Mouse (Mus musculus) lung, embryonic 14.5 days (tissue): ENCODE results near the gene Rpl38. TPM values are rescaled to one million over a fixed set of nuclear protein-coding genes. Genes with fewer than 3 reads are reported as not detected.

Experiments used
- ATAC-seq: fragments of 200-750 bp; cut with Nextera tagmentation; 2 replicates; pipeline ENCODE4 v1.8.0; 2017; ENCODE audit warnings: mild to moderate bottlenecking, moderate TSS enrichment, moderate library complexity; ENCODE audit not compliant: insufficient read depth
- DNase-seq: peaks from one replicate; pipeline ENCODE4 v3.0.0-alpha.2; 2015
- H3K27ac ChIP-seq: fragments of 300-500 bp; sonication (generic); 2 replicates; pipeline ENCODE4 v1.5.1; 2014; ENCODE audit warnings: low read depth, mild to moderate bottlenecking, moderate library complexity
- H3K27me3 ChIP-seq: fragments of 300-500 bp; sonication (generic); 2 replicates; pipeline ENCODE4 v1.6.1; 2014; ENCODE audit warnings: low read length, control low read depth; ENCODE audit not compliant: insufficient read depth
- H3K36me3 ChIP-seq: fragments of 300-500 bp; sonication (generic); 2 replicates; pipeline ENCODE4 v1.6.1; 2014; ENCODE audit warnings: control low read depth; ENCODE audit not compliant: insufficient read depth
- H3K4me1 ChIP-seq: fragments of 300-500 bp; sonication (generic); 2 replicates; pipeline ENCODE4 v1.6.1; 2014; ENCODE audit warnings: antibody characterized with exemption, control low read depth; ENCODE audit not compliant: insufficient read depth
- H3K4me2 ChIP-seq: fragments of 300-500 bp; sonication (generic); 2 replicates; pipeline ENCODE4 v1.6.1; 2014; ENCODE audit warnings: mild to moderate bottlenecking
- H3K4me3 ChIP-seq: fragments of 300-500 bp; sonication (generic); 2 replicates; pipeline ENCODE4 v1.5.1; 2014; ENCODE audit warnings: low read depth, low read length
- H3K9ac ChIP-seq: fragments of 300-500 bp; sonication (generic); 2 replicates; pipeline ENCODE4 v1.6.1; 2014
- H3K9me3 ChIP-seq: fragments of 300-500 bp; sonication (generic); 2 replicates; pipeline ENCODE4 v1.6.1; 2016; ENCODE audit warnings: low read depth, low read length, control low read depth
- CTCF ChIP-seq: IDR thresholded peaks from 2 replicates; pipeline ENCODE4 v1.5.1; 2016; ENCODE audit warnings: antibody characterized with exemption, low read depth
- WGBS: fragments of 180-500 bp; shearing (Covaris S2); extraction: QIAGEN DNeasy Blood & Tissue Kit; methylation state at CpG from one replicate; pipeline ENCODE4 v1.1.7; 2014; 5-methylcytosine and 5-hydroxymethylcytosine counted together
- polyA plus RNA-seq: library from polyadenylated mRNA; unstranded; fragments of >200 nt; fragmentation: Nextera tagmentation; extraction: Ambion mirVana; gene quantifications from 2 replicates; pipeline ENCODE4 v1.2.1, GENCODE M21; 2014

Gene Rpl38
- polyA plus RNA-seq, 1 experiment from 2014 or later, result 978 TPM

DNA sequence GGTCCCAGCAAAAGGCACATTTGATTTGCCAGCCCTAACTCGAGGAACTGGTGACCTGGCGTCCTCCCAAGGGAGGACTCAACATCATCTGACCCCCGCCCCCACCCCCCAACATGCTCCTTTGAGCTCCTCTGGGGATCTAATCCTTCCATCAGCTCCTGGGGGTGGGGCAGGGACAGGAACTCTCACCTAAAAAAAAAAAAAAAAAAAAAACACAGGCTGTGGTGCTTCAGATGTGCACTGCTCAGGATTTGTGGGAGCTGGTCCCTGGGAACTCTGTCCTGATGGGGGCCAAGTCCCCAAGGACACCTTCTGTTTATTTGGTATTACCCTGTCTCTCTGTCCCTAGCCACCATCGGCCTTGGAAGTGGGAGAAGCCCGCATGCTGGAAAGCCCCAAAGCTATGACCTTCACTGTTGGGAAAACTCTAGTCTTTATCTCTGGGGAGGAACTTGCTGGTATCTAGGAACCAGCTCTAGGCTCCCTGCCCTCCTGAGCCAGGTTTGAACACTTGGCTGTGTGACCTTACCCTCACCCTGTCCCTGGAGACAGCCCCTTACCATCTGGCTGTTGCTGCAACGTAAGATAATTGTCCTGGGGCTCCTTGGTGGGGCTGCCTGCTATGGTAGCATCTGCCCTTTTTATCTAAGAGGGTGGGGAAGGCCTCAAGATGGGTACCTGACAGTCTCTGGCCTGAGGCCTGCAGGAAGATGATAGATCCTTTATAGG, 23.3 kb downstream of the Rpl38 start:
- H3K4me3 ChIP-seq, result no peak overlapping the region
- H3K4me2 ChIP-seq, result no peak overlapping the region
- WGBS, result 53% methylated on average over 6 of the region's 6 CpGs
- no peaks in the 10 kb centered on the region for H3K9me3 ChIP-seq
- H3K9ac ChIP-seq, result no peak overlapping the region
- ATAC-seq (no peak), DNase-seq (no peak)
- no peaks in the 10 kb centered on the region for H3K4me1 ChIP-seq
- TF ChIP-seq CTCF, result no peak
- H3K27ac ChIP-seq, result no peak overlapping the region
- no peaks in the 10 kb centered on the region for H3K27me3 ChIP-seq
- no peaks in the 10 kb centered on the region for H3K36me3 ChIP-seq

DNA sequence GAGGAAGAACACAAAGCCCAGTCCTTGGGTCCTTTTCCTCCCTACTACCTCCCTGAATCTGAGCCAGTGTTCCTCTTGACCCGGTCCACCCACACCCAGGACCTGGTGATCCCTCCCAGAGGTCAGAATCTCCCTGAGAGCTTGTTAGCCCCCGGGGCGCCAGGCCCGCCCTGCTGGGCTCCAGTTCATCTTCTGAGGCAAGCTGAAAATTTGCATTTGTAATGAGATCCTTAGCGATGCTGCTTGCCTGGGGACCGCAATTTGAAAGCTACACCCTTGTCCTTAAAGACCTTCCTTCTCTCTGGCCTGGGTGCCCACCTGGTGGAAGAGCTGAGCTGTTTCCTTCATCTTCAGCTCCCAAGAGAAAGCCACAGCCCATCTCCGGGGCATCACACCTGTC, 24.3 kb downstream of the Rpl38 start:
- Histone ChIP-seq H3K27me3 (no peaks in the 10 kb centered on the region), H3K27ac (no peak overlapping the region), H3K36me3 (no peaks in the 10 kb centered on the region), H3K4me3 (no peak overlapping the region), H3K4me1 (no peaks in the 10 kb centered on the region), H3K9me3 (no peaks in the 10 kb centered on the region), H3K9ac (no peak overlapping the region), H3K4me2 (no peak overlapping the region)
- WGBS, result 54% methylated on average over 7 of the region's 7 CpGs
- TF ChIP-seq CTCF, result no peak
- DNase-seq (no peak), ATAC-seq (no peak)

DNA sequence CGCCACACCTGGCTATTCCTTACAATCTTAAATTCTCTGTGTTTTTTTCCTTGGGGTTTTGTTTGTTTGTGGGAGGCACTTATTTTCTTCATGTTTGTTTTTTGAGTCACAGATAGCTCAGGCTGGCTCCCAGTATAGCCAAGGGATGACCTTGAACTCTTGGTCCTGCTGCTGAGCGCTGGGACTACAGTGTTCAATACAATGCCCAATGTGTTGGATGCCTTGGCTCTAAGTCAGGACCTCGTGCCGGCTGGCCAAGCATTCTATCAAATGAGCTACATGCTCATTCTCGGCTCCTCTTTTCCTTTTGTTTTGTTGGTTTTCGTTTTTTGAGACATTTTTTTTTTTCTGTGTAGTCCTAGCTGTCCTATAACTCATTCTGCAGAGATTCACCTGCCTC, 25.1 kb downstream of the Rpl38 start:
- DNase-seq (no peak), ATAC-seq (no peak)
- Histone ChIP-seq H3K36me3 (no peaks in the 10 kb centered on the region), H3K4me1 (no peaks in the 10 kb centered on the region), H3K4me2 (no peak overlapping the region), H3K4me3 (no peak overlapping the region), H3K27ac (no peak overlapping the region), H3K9ac (no peak overlapping the region), H3K9me3 (no peaks in the 10 kb centered on the region), H3K27me3 (no peaks in the 10 kb centered on the region)
- 83% methylated on average over 6 of the region's 6 CpGs for WGBS
- TF ChIP-seq CTCF, result no peak

DNA sequence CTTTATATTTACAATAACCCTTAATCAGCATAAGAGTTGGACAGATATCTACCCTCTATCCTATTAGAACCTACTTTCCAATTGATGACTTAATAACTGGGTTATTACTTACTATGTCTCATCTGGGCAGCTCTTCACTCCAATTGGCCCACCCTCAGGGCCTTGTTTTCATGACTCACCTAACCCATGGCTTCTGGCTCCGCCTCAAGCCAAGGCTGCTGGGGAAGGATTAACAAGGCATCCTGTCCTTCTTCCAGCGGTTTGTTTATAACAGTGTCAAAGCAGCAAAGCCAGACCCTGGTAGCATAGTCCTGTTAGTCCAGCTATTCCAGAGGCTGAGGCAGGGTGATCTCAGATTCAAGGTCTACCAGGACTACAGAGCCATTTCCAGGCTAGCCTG, 26.1 kb downstream of the Rpl38 start:
- ATAC-seq, result no peak
- no peak overlapping the region for H3K9ac ChIP-seq
- DNase-seq, result no peak
- no peaks in the 10 kb centered on the region for H3K36me3 ChIP-seq
- no peak overlapping the region for H3K4me3 ChIP-seq
- no peak for TF ChIP-seq CTCF
- WGBS, result 67% methylated on average over 2 of the region's 2 CpGs
- H3K9me3 ChIP-seq, result no peaks in the 10 kb centered on the region
- H3K27me3 ChIP-seq, result no peaks in the 10 kb centered on the region
- H3K4me1 ChIP-seq, result no peaks in the 10 kb centered on the region
- H3K27ac ChIP-seq, result no peak overlapping the region
- no peak overlapping the region for H3K4me2 ChIP-seq

DNA sequence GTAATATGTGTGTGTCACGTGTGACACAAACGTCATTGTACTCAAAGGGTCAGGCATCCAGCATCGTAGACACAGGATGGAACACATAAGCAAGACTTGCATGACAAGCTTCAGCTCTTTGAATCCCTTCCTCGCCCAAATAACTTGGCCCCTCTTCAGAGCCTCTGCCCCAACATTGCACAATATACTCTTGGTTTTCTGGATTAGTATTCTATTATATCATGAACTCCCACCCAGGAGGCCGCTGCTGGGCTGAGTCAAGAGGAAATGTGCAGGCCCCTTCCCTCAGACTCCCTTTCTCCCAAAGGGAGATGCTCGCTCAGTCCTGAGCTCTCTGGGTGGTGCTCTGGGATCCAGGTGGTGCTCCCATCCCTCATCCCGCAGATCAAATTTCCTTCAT, 30.2 kb downstream of the Rpl38 start:
- WGBS, result 83% methylated on average over 7 of the region's 7 CpGs
- Histone ChIP-seq H3K9ac (no peak overlapping the region), H3K4me1 (no peaks in the 10 kb centered on the region), H3K36me3 (no peaks in the 10 kb centered on the region), H3K9me3 (no peaks in the 10 kb centered on the region), H3K4me3 (no peak overlapping the region), H3K27ac (no peak overlapping the region), H3K4me2 (no peak overlapping the region), H3K27me3 (no peaks in the 10 kb centered on the region)
- no peak for TF ChIP-seq CTCF
- DNase-seq (no peak), ATAC-seq (no peak)

DNA sequence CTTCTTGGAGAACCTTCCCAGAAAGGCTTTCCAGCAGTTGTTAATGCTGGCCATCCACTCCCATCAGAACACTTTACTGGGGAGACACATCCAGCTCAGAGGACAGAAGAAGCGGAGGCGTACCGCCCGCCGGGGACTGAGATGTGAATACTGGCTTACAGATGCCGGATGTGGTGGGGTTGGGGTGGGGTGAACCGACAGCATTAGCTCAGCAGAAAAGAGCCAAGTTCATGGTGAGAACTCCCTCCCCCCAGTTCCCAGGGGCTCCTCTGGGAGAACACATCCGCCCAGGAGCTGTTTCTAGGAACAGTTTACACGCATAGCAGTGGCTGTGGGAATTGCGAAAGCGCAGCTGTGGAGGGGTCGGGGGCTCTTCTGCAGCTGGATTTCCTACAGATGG, 31.2 kb downstream of the Rpl38 start:
- no peak overlapping the region for H3K4me3 ChIP-seq
- no peaks in the 10 kb centered on the region for H3K36me3 ChIP-seq
- DNase-seq (peak; percentile 64), ATAC-seq (peak; percentile 56; the same call in 1 of the 2 replicates)
- WGBS, result 58% methylated on average over 12 of the region's 12 CpGs
- no peaks in the 10 kb centered on the region for H3K27me3 ChIP-seq
- no peak overlapping the region for H3K4me2 ChIP-seq
- no peaks in the 10 kb centered on the region for H3K9me3 ChIP-seq
- no peaks in the 10 kb centered on the region for H3K4me1 ChIP-seq
- no peak overlapping the region for H3K27ac ChIP-seq
- TF ChIP-seq CTCF, result no peak
- no peak overlapping the region for H3K9ac ChIP-seq

DNA sequence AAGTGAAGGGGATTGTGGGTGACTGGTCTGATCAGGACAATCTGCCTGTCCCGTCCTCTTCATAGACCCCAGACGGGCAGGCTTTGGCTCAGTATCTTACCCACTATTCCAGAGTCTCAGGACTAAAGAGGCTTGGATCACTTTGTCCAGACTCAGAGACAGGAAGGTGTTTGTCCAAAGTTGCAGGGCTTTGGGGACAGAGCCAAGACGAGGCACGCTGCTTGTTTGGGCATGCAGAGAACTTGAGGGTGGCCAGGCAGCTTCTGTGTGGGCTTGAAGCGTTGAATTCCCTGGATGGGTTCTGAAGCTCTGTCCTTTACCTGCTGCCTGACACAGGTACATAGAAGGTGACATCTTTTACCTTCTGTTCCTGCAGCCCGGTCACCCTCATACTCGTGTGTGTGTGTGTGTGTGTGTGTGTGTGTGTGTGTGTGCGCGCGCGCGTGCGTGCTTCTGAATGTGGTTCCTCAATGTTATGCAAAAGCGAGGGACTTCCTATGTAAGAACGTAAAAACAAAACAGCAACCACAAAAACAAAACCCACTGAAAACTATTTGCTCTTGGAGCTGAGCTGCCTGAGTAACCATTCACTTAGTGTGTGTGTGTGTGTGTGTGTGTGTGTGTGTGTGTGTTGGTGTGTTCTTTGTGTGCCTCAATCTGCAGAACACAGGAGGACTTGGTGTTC, 34.1 kb downstream of the Rpl38 start:
- DNase-seq, result no peak
- no peak for ATAC-seq
- 83% methylated on average over 15 of the region's 15 CpGs for WGBS

More for the DNA sequence above, 34.1 kb downstream of the Rpl38 start:
- Histone ChIP-seq H3K9me3 (no peaks in the 10 kb centered on the region), H3K27me3 (no peaks in the 10 kb centered on the region), H3K4me3 (no peak overlapping the region), H3K9ac (no peak overlapping the region), H3K36me3 (no peaks in the 10 kb centered on the region), H3K4me1 (no peaks in the 10 kb centered on the region), H3K27ac (no peak overlapping the region), H3K4me2 (no peak overlapping the region)
- no peak for TF ChIP-seq CTCF
